Mouse (Mus musculus) adrenal gland, adult 8-10 months (tissue): ENCODE results near the gene Srrm3. TPM values are rescaled to one million over a fixed set of nuclear protein-coding genes. Genes with fewer than 3 reads are reported as not detected.

Experiments used
- DNase-seq: peaks from one replicate; pipeline ENCODE4 v3.0.0; 2022
- total RNA-seq, 4 experiments: library from RNA; stranded (reverse); gene quantifications; 2 replicates each; pipeline ENCODE4 v1.2.4; 2022

Gene Srrm3
- total RNA-seq, 4 experiments from 2014 or later, result 2.4 to 8.4 (median 5.9) TPM

DNA sequence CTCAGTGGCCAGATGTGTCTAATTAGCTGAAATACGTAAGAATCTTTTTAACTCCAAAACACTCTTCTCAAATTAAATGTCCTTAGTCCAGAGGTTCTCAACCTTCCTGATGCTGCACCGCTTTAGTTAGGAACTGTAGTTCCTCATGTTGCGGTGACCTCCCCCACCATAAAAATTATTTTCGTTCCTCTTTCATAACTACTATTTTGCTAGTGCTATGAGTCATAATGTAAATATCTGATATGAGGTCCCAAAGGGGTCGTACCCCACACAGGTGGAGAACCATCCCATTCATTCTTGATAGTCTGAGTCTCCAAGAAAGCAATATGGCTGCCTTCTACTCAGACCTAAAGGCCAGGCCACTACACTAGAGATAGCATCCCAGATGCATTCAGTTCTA, 63.8 kb downstream of the Srrm3 start:
- DNase-seq, result no peak

DNA sequence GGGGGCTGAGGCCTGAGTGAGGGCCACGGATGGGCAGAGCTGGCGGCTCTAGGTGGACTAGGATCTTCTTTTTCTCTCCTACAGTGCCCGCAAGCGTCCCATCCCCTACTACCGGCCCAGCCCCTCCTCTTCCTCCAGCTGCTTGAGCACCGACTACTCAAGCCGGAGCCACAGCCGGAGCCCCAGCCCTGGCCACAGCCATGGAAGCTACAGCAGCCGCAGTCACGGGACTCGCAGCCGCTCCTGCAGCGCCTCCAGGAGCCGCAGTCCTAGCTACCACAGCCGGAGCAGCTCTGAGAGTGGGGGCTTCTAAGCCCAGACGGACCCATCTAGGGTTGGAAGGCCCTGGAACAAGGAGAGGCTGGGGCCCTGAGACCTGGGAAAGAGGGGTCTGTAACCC, 66.3 kb downstream of the Srrm3 start:
- no peak for DNase-seq

DNA sequence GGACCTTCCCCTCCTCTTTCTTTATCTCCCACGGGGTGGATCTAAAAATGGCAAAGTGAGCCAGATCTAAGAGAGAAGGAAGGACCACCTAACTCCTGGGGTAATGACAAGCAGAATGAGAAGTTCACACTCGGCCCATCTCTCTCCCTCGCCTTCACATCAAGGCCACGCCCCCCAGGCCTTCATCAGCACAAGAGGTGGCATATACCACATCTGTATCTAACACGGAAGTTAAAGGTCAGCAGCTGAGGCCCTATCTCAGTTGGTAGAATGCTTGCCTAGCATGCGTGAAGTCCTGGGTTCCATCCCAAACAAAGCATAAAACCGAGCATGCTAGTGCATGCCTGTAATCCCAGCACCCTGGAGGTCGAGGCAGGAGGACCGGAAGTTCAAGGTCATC, 67.1 kb downstream of the Srrm3 start:
- no peak for DNase-seq

DNA sequence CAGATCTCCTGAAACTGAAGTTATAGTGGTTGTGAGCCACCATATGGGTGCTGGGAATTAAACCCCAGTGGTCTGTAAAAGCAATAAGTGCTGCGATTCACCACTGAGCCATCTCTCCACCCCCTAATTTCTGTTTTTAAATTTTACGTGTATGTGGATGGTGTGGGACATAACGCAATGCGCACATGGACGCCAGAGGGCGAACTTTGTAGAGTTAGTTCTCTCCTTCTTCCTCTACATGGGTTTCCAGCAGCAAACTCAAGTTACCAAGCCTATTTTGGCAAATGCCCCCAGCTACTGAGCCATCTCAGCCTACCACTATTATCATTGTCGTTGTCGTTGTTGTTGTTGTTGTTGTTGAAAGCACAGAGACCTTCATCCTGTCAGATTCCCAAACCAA, 70.5 kb downstream of the Srrm3 start:
- DNase-seq, result no peak

DNA sequence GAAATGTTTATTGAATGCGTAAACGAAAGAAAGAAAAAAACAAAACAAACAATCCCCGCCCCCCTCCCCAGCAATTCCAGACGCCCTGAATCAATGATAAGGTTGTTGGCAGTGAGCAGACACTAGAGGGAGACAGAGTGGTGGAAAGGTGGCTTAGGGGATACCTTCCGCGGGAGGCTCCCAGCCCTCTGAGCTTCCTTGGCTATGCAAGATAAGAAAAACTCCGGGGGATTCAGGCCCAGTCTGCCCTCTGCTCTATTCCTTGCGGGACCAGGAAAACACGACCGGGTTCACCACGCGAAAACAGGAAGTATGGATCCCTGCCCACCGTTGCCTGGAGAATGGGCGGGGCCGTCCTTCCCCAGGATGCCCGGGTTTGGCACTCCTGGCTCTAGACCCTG, 71.1 kb downstream of the Srrm3 start:
- DNase-seq, result peak; percentile 37

DNA sequence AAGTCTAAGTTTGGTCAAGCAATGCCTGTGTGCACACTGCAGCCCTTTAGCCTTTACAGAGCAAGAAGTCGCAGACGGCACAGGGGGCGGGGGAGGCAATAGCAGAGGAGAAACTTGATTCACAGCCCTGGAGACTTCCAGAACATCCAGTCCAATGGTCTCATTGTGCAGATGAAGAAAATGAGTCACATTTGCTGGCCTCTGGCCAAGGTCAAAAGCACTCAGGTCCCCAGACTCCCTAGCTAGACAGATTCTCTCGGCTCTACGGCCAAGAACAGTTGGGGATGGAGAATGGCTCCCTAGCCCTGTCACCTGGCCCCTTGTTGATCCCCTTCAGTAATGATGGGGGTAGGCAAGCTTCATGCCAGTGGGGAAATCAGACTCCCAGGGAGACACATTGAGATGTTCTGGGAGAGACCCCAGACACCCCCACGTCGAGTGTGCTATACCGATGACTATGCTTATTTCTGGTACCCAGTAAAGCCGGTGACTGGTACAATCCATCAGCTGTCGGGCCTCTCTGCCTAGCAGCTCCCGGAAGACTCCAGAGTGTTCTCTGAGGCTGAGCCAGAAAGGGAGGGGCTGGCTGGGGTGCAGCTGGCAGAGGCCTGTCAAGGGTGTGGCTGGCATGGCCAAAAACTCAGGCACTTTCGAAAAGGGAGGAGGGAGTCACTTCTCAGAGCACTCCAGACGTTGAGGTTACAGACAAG, 72.9 kb downstream of the Srrm3 start:
- DNase-seq, result peak; percentile 89

DNA sequence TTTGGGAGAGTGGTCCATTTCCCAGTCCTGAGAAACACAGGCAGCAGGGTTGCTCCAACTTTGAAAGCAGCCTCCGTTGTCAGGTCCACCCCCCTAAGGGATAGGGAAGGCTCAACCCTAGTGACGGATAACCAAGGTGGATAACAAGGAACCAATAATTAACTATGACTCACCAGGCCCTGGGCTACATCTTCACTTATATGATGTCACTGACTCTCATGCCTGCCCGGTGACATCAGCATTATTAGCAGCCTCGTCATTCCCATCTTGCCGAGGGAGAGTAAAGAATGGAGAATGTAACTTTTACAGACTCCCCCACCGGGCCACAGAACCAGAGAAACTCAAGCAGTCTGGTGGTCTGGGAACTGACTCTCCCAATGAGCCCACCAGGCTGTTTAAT, 78.0 kb downstream of the Srrm3 start:
- DNase-seq, result no peak

DNA sequence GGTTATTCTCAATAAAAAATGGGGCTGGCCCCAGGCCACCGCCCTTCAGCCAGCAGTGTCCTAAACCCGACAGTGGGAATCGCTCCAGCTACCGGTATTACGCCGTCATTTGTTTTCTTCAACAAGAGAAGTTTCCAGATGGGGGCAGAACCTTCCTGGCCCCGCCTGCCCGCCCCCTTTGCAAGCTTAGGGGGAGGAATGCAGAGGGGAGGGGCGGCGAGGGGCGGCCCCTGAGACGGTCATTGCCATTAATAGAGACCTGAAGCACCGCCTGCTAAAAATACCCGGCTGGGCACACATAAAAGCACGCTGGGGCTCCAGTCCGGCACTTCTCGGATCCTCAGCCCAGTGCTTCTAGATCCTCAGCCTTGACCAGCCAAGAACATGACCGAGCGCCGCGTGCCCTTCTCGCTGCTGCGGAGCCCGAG, 81.0 kb downstream of the Srrm3 start, which contains the start of gene Hspb1:
Gene Hspb1, plus strand, starts transcription at position 245 of the 428 bp plus-strand sequence.
- DNase-seq, result peak; percentile 89

DNA sequence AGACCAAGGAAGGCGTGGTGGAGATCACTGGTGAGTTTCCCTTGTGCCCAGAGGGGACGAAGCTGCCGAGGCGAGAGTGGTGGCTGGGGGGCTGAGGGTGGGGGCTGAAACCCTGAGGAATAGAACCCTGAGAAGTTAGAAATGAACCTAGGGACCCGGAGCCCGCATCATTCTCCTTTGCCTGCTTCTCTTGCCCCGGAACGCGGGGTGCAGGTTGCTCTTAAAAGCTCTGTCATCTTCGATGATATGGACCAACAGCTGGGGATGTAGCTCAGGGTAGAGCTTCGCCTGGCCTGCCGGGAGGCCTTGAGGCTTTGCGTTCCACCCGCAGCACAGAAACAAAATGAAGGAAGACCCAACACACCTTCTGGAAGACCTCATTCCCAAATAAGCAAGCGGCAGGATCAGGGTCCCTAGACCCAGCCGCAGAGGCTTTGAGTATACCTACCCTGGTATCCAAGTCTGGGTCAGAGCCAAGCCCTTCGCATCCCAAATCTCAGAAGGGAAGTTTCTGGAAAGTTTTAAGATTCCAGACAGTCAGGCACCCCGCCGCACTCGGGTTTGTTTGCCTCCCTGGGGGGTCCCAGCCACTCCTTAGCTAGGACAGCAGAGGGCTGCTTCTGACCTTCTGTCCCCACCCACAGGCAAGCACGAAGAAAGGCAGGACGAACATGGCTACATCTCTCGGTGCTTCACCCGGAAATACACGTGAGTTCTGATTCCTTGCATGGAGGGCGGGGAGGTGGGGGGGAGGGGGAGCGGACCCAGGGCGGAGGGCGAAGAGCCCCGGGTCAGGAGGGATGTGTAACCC, 81.9 kb downstream of the Srrm3 start:
- DNase-seq, result no peak

DNA sequence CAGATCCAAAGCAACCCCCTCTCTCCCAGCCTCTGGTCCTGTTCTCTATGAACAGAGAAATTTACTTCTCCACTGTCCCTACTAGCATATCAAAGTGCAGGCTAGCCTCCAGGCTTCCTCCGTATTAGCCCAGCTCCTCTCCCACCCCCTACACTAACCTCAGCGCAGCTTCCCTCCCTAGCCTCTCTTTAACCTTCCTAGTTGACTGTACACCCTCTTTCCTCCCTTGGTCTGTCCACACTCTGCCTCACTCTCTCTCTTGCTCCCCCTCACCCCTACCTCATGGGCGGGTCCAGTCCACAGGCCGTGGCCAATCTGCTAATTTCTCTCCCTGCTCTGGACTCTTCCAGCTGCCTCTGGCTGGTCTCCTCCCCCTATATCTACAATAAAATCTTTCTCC, 83.6 kb downstream of the Srrm3 start:
- DNase-seq, result no peak

DNA sequence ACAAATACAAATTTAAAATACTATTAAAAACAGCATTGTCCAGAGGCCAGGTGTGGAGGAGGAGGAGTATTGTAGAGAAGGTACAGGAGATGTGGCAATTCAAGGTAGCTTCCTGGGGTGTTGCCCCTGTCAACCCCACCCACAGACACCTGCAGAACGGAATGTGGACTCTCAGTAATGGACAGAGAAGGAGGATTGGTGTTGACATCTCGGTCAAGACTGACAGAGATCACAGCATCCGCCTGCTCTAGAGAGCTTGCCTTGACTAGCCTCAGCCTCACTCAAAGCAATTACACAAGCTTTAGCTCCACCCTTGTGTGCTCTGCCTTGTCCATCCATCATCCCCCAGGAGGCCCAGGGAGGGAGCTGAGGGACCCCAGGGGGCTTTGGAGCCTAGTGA, 84.2 kb downstream of the Srrm3 start:
- DNase-seq, result no peak

DNA sequence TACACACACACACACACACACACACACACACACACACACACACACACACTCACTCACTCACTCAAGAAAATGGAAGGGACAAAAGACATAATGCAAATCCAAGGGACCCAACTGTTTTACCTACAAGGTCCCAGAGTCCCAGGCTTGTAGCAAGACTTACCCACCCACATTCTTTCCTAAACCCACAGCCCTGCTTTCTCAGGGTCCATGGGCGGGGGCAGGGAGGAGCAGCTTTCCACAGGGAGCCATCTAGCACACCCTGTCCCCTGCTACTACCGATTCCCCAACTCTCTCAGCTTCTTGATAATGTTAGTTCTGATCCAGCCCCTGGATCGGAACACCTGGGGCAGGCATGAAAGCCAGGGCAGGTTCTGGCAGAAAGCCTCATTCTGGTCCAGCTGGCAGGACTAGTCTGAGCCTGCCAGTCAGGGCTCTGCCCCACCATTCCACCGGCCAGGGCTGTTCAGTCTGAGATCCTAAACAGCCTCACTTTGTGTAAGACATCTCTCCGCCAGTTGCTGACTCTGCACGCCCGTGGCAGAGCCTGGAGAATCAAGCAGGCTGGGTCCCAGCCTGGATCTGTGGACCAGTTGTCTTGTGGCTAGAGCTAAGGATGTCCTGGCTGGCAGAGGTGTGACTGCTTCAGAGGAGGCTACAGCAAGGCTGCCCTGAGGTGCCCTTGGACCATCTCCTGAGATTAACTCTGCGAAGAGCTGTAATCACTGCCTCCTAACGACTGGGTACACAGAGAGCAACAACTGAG, 86.1 kb downstream of the Srrm3 start:
- no peak for DNase-seq

DNA sequence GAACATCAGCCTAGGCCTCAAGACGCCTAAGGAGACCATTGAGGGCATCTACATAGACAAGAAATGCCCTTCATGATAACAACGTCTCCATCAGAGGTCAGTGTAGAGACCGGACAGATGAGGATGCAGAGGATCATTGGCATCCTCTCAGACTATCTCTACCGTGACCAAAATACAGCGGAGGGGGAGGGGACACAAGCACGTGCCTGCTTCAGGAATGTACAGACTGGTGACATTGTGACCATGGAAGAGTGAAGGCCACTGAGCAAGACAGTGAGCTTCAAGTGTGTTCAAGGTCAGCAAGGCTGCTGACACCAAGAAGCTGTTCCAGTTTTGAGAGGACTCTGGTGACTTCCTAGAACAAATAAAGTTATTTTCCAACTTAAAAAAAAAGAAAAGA, 88.3 kb downstream of the Srrm3 start:
- no peak for DNase-seq

DNA sequence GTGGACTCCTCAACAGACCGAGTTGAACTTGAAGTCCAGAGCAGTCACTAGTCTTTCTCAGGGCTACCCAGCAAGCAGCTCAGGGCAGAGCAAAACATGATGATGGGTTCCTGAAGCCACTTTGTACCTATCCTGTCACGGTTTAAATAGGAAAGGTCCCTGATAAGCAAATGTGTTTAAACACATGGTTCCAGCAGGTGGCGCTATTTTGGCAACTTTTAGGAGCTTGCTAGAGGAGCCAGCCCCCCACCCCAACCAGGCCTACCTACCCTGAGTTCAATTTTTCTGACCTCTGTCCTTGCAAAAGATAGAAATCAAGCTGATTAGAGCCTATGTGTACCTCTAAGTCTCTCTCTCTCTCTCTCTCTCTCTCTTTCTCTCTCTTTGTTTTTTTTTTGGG, 91.3 kb downstream of the Srrm3 start:
- DNase-seq, result no peak

DNA sequence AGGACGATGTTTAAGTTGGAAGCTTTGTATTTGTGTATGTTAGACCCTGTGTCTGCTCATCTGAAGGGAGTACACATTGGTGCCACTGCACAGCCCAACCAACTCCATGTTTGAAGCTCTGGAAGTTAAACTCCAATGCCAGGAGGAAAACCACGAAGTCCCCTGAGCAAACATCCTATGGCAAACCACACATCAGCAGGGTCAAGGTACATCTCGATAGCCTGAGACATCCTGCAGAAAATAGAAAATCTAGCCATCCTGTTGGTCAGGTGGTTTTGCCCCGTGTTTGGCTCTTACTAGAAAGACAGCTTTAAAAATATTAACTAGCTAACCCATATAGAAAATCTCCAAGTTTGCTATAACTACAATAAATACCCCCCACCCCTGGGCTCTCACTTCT, 92.3 kb downstream of the Srrm3 start:
- no peak for DNase-seq

DNA sequence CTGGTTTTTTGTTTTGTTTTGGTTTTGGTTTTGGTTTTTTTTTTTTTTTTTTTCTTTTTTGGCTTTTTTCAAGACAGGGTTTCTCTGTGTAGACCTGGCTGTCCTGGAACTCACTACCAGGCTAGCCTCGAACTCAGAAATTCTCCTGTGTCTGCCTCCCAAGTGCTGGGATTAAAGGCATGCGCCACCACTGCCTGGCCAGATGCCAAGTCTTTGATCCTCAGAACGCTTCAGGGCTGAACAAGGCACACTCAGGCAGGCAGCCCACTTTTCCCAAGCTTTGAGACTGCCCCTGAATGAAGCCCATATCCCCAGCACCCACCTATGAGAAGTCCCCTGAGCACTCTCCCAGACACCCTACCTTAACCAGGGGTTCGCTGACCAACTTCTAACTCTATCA, 93.1 kb downstream of the Srrm3 start:
- DNase-seq, result no peak

DNA sequence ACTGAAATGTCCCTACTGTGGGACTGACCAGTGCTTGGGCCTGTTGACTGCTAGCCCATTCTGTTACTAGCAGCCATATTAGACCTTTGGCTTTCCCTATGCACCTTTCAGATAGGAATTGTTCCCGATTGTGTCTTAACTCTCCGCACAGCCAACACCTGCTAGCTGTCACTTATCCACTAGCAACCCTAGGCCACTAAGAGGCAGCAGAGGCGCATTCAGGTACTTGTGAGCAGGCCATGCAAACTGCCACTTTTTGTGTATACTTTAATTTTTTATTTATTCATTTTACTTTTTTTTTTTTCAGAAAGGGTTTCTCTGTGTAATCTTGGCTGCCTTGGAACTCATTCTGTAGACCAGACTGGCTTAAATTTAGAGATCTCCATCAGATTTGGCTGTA, 94.0 kb downstream of the Srrm3 start:
- DNase-seq, result no peak

DNA sequence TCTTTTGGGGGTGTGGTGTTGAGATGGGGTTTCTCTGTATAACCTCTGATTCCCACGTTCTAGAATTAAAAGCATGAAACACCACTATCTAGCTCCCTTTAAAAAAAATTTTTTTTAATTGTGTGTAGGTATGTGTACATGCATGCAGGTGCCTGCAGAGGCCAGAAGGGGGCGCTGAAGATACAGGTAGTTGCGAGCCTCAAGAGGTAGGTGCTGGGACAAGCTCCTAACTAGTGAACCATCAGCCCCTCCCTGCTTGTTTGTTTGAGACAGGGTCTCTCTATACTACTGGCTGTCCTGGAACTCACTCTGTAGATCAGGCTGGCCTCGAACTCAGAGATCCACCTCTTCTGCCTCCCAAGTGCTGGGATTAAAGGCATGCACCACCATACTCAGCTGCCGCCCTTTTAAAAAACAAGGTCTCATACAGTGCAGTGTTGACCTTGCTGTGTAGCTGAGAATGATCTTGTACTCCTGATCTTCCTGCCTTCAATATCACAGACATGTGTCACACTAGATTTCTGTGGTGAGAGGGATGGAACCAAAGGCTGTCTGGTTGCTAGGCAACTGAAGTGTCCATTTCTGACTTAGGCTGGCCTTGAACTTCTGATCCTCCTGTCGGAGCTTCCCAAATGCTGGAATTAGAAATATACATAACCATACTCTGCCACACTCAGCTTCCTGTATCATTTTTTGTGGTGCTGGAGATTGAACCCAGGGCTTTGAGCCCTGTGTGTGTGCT, 94.8 kb downstream of the Srrm3 start:
- DNase-seq, result no peak

DNA sequence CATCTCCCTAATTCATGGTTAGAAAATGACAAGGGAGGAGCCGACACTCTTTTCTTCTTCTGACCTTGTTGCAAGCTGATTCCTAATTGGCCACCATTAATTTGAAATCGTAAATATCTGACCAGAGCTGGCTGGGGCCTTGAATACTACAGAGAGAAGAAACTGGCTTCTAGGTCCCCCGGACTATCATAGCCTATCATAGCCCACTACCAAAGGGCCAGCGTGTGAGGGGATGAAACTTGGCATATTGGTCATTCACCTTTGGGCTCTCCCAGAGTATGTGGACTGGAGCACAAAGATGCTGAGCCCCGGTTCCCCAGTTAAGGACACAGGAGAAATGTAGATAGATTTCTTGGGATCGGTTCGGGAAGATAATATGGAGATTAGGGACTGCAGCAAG, 96.4 kb downstream of the Srrm3 start:
- no peak for DNase-seq

DNA sequence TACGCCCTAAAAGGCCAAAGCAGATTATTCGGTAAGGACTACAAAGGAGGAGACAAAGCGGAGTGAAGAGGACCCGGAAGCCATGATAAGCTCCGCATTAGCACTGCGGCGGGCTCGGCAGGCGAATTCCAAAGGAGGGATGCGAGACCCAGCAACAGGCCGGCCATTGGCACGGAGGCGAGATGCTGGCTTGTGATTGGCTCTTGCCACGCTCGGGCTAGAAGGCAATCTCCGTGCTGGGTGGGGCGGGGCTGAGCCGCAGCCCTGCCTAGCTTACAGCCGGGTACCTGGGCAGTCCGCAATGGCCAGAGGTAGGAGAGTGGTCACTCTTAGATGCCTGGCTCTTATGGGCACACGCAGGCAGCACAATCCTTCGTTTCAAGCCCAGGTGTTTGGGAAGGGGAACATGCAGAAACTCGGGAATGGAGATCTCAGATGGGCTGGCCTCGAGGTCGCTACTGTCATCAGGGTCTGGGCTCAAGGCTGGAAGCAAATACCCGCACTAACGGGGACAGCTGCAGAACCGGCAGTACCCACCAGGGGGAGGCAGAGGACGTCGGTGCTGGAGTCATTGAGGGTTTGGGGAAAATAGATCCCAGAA, 97.0 kb downstream of the Srrm3 start:
- peak; percentile 92 for DNase-seq

DNA sequence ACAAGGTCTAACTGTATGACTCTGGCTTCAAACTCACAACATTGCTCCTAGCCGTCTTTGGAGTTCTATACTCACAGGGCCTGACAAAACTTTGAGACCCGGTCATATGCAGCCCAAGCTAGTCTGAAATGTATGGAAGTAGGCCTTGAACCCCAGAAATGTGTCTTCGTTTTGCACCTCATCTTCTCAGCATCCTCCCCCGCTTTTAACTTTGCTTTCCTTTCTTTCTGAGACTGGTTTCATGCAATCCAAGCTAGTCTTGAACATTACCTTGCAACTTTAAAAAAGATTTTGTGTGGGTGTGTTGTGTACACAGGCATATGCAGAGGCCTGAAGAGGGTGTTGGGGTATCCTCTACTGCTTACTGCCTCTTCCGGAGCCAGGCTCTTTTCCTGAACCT, 97.6 kb downstream of the Srrm3 start:
- DNase-seq, result no peak
